Comparison of ENCODE assay signal across 9 mouse cellular contexts in the genomic region with DNA sequence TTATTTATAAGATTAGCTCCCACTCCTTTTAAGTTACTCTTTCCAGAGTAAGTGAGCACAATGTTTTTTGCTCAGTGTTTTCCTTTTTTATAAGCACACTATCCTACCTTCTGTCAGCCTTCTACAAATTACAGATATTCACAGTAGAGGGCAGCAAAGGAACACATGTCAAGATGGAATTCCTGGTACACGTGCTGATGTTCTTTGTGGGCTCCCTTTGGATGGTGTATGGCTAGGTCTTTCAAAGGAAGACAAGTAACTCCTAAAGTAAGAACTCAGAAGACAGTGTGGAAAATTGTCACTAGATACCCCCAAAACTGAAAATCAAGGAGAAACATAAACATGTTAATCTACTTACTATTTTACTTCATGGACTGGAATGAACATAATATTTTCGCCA. TPM values are rescaled to one million over a fixed set of nuclear protein-coding genes. Genes with fewer than 3 reads are reported as not detected.
DNase-seq lines count a peak whose midpoint lies in the region; ATAC-seq lines count a peak whose summit lies in the region.
"Had no signal": no experiment of that assay in that cellular context is flagged by ENCODE, and none has a peak within 500 bp of the region (broad histone marks: within the 10 kb centered on the region; RNA-seq: fewer than 3 reads in every experiment).

No protein-coding gene starts in this region.

- DNase-seq in adrenal gland, postnatal 10 days: peak; percentile 11
- DNase-seq in adrenal gland, postnatal 36 days: no peak
- peak; percentile 7 to 39 for DNase-seq in left cerebral cortex, adult 9 months (ENCODE audit: low spot score in 2 of 2)
- DNase-seq in left cerebral cortex, postnatal 36 days (ENCODE audit: low spot score in 2 of 2): no peak
- DNase-seq in embryo, embryonic 10 days (ENCODE audit: low spot score): peak; percentile 78
- peak; percentile 43 for DNase-seq in mesoderm, embryonic 11.5 days (ENCODE audit: low read depth, low spot score)
- no peak for DNase-seq in spleen, adult 18-20 months
- DNase-seq: cerebellum, postnatal 36 days had no signal

- no peak for ATAC-seq in inflammation-experienced regulatory T-cells, adult 6 months

- intact Hi-C loops in left cerebral cortex, postnatal 36 days (cut with DNase I): loop anchor here (2.0 kb wide), 1 partner anchor 1341 kb away; no protein-coding TSS in a partner anchor

RNA-seq across cellular contexts. Expression of gene Tpk1, which starts 19.9 kb away (rescaled TPM):
- 10 to 100 TPM in 1 of 2 experiments, 1 to 10 TPM in 1; 9.5 to 14.4 TPM for total RNA-seq in adrenal gland, postnatal 10 days (2021)
- 10 to 100 TPM in 1 of 2 experiments, 1 to 10 TPM in 1; 8.0 to 17.3 TPM for total RNA-seq in adrenal gland, postnatal 36 days (2021)
- total RNA-seq in left cerebral cortex, postnatal 36 days (2021): 1 to 10 TPM; 4.2 to 4.6 TPM
- polyA plus RNA-seq in inflammation-experienced regulatory T-cells, adult 6 months (2017; shearing (Covaris generic)): 10 to 100 TPM; 10.4 to 19.5 (median 11.5) TPM

Comparison
In these comparisons a context has a peak if more than half of its experiments do, and no peak if none do; other contexts are left out.
1. DNase-seq: peak in adrenal gland, postnatal 10 days (single experiment), left cerebral cortex, adult 9 months (2 of 2), embryo, embryonic 10 days (single experiment) and mesoderm, embryonic 11.5 days (single experiment); none in adrenal gland, postnatal 36 days (0 of 2), left cerebral cortex, postnatal 36 days (0 of 2) and spleen, adult 18-20 months (0 of 2).